17 mouse cellular contexts compared by ENCODE assay signal in genomic region chr5:112755581-112755980, GRCm38 (mm10).
A peak's percentile ranks its signal among the peaks of the same experiment; 100 is the strongest.
DNase-seq lines count a peak whose midpoint lies in the region; ATAC-seq lines count a peak whose summit lies in the region.
"Had no signal": no experiment of that assay in that cellular context is flagged by ENCODE, and none has a peak within 500 bp of the region (broad histone marks: within the 10 kb centered on the region; RNA-seq: fewer than 3 reads in every experiment).

No protein-coding gene starts in this region.

- no peak overlapping the region for H3K4me3 ChIP-seq in heart, embryonic 10.5 days
- no peak overlapping the region for H3K4me3 ChIP-seq in hindbrain, embryonic 15.5 days
- no peak overlapping the region for H3K4me3 ChIP-seq in midbrain, embryonic 16.5 days (ENCODE audit: low read depth, low read length)
- H3K4me3 ChIP-seq: forebrain, embryonic 12.5 days; heart, embryonic 13.5 days had no signal

- H3K4me2 ChIP-seq in hindbrain, embryonic 15.5 days: no peak overlapping the region
- H3K4me2 ChIP-seq in midbrain, embryonic 16.5 days (ENCODE audit: low read length): no peak overlapping the region
- H3K4me2 ChIP-seq: forebrain, embryonic 12.5 days; heart, embryonic 13.5 days had no signal

- no peaks in the 10 kb centered on the region for H3K9me3 ChIP-seq in heart, embryonic 10.5 days
- no peaks in the 10 kb centered on the region for H3K9me3 ChIP-seq in hindbrain, embryonic 15.5 days
- no peaks in the 10 kb centered on the region for H3K9me3 ChIP-seq in midbrain, embryonic 16.5 days (replicated peaks; ENCODE audit: control insufficient read depth, low read length, poor library complexity, severe bottlenecking)
- H3K9me3 ChIP-seq: forebrain, embryonic 12.5 days; heart, embryonic 13.5 days had no signal

- ATAC-seq in hindbrain, embryonic 15.5 days (ENCODE audit: low FRiP score, low read depth): peak; percentile 54; the same call in 1 of the 2 replicates
- peak; percentile 60 for ATAC-seq in midbrain, embryonic 16.5 days

- no peak overlapping the region for H3K27ac ChIP-seq in heart, embryonic 10.5 days
- H3K27ac ChIP-seq in hindbrain, embryonic 15.5 days (replicated peaks): 0 out of 2 replicates have a peak overlapping the region, but pooled peaks have one; percentile 11
- H3K27ac ChIP-seq in midbrain, embryonic 16.5 days (ENCODE audit: low read length): peak overlapping the region; percentile 66; the same call in 1 of the 2 replicates
- H3K27ac ChIP-seq: forebrain, embryonic 12.5 days; heart, embryonic 13.5 days; liver, embryonic 14.5 days had no signal

- peaks cover 19% of the 10 kb centered on the region for H3K4me1 ChIP-seq in heart, embryonic 10.5 days
- H3K4me1 ChIP-seq in hindbrain, embryonic 15.5 days (replicated peaks): peaks cover 10% of the 10 kb centered on the region
- H3K4me1 ChIP-seq in midbrain, embryonic 16.5 days (ENCODE audit: control insufficient read depth, insufficient read depth, low read length): peaks cover 6% of the 10 kb centered on the region

- H3K9ac ChIP-seq in hindbrain, embryonic 15.5 days: no peak overlapping the region
- H3K9ac ChIP-seq in midbrain, embryonic 16.5 days (ENCODE audit: low read depth, low read length): no peak overlapping the region
- H3K9ac ChIP-seq: forebrain, embryonic 12.5 days; heart, embryonic 13.5 days; liver, embryonic 14.5 days had no signal

- WGBS in heart, embryonic 10.5 days: 14% methylated on average over 10 of the region's 10 CpGs
- 22% methylated on average over 10 of the region's 10 CpGs for WGBS in hindbrain, embryonic 15.5 days
- WGBS in midbrain, embryonic 16.5 days: 18% methylated on average over 10 of the region's 10 CpGs

- 0 out of 2 replicates have a peak, but pooled peaks cover 4% of the 10 kb centered on the region for H3K27me3 ChIP-seq in heart, embryonic 10.5 days (ENCODE audit: insufficient read depth, poor library complexity, severe bottlenecking)
- H3K27me3 ChIP-seq in hindbrain, embryonic 15.5 days: no peaks in the 10 kb centered on the region
- H3K27me3 ChIP-seq in midbrain, embryonic 16.5 days (ENCODE audit: control insufficient read depth, insufficient read depth, low read depth, low read length): no peaks in the 10 kb centered on the region
- H3K27me3 ChIP-seq: heart, embryonic 13.5 days had no signal

- H3K36me3 ChIP-seq in heart, embryonic 10.5 days: peaks cover 86% of the 10 kb centered on the region
- no peaks in the 10 kb centered on the region for H3K36me3 ChIP-seq in hindbrain, embryonic 15.5 days
- no peaks in the 10 kb centered on the region for H3K36me3 ChIP-seq in midbrain, embryonic 16.5 days (ENCODE audit: control insufficient read depth, insufficient read depth, low read length)
- H3K36me3 ChIP-seq: forebrain, embryonic 12.5 days had no signal

- peak; percentile 79 for DNase-seq in heart, embryonic 10.5 days (ENCODE audit: low spot score)
- DNase-seq in heart, adult 9 months (ENCODE audit: low spot score in 2 of 2): no peak
- peak; percentile 10 for DNase-seq in embryo, embryonic 10.5 days (ENCODE audit: low spot score)
- no peak for DNase-seq in thymus, postnatal 36 days
- DNase-seq in c-Kit-positive CD71-positive TER-119-positive erythroid progenitor cells, embryonic 14.5 days (ENCODE audit: low spot score): no peak
- DNase-seq: adrenal gland, postnatal 36 days; cerebellum, adult 9-10 months; gastrocnemius, postnatal 14 days; heart, postnatal 4 days; kidney, adult 18-20 months; kidney, postnatal 14 days; thymus, postnatal 25 days had no signal

Comparison
In these comparisons a context has a peak if more than half of its experiments do, and no peak if none do; other contexts are left out.
1. DNase-seq: peak in heart, embryonic 10.5 days (single experiment) and embryo, embryonic 10.5 days (single experiment); none in heart, adult 9 months (0 of 2), thymus, postnatal 36 days (0 of 2) and c-Kit-positive CD71-positive TER-119-positive erythroid progenitor cells, embryonic 14.5 days (single experiment).